Mouse (Mus musculus) spleen, adult 2 months (tissue): ENCODE measurements around the gene Kazn.

Experiments
- CTCF ChIP-seq: fragments of 200-500 bp; IDR thresholded peaks from 2 replicates; pipeline ENCODE4 v1.5.1; 2011; ENCODE audit warnings: mild to moderate bottlenecking, inconsistent platforms; ENCODE audit not compliant: insufficient read depth, insufficient read length, insufficient replicate concordance; ENCODE audit errors: extremely low read depth
- POLR2A ChIP-seq: fragments of 200-500 bp; IDR thresholded peaks from 2 replicates; pipeline ENCODE4 v1.6.1; 2011; ENCODE audit warnings: low read depth, low read length, inconsistent platforms

- no peak for TF ChIP-seq CTCF
- no peak for TF ChIP-seq POLR2A
Measured at GRCm38 (mm10) chr4:142189960-142190359, 49.2 kb downstream of the Kazn start.
